Mouse (Mus musculus) MEL (cell line): ENCODE results near the gene Rprd1b. TPM values are rescaled to one million over a fixed set of nuclear protein-coding genes. Genes with fewer than 3 reads are reported as not detected.

Source experiments
- DNase-seq: peaks from one replicate; pipeline ENCODE4 v3.0.0; 2011; ENCODE audit warnings: low read depth, low spot score
- H3K27ac ChIP-seq: 2 replicates; pipeline ENCODE4 v1.5.1; 2012; ENCODE audit warnings: low read depth, mild to moderate bottlenecking, control low read depth, low read length, moderate library complexity; ENCODE audit not compliant: control insufficient read depth
- H3K27me3 ChIP-seq, 2 experiments: fragments of 150-350 bp in 1 of 2; sonication (generic) in 1 of 2; 2 replicates each; pipeline ENCODE4 v1.6.1; 2012; ENCODE audit warnings: low read length in 2 of 2, mild to moderate bottlenecking in 2 of 2, improper control_type of control experiment in 1 of 2, moderate library complexity in 1 of 2; ENCODE audit not compliant: insufficient read depth in 2 of 2, control insufficient read depth in 1 of 2
- H3K36me3 ChIP-seq, 2 experiments: 2 replicates each; pipeline ENCODE4 v1.6.1; 2012 to 2014; ENCODE audit warnings: low read length in 2 of 2, improper control_type of control experiment in 1 of 2, inconsistent platforms in 1 of 2, mild to moderate bottlenecking in 1 of 2; ENCODE audit not compliant: insufficient read depth in 2 of 2, control insufficient read depth in 1 of 2
- H3K4me1 ChIP-seq, 2 experiments: fragments of 150-350 bp in 1 of 2; sonication (generic) in 1 of 2; 2 replicates each; pipeline ENCODE4 v1.6.1; 2012; ENCODE audit warnings: low read length in 2 of 2, improper control_type of control experiment in 1 of 2, mild to moderate bottlenecking in 1 of 2; ENCODE audit not compliant: insufficient read depth in 2 of 2, control insufficient read depth in 1 of 2
- H3K4me3 ChIP-seq, 2 experiments: fragments of 150-350 bp in 1 of 2; sonication (generic) in 1 of 2; 2 replicates each; pipeline ENCODE4 v1.5.1; 2012; ENCODE audit warnings: low read depth in 2 of 2, low read length in 2 of 2, mild to moderate bottlenecking in 2 of 2, moderate library complexity in 2 of 2, control low read depth in 1 of 2, improper control_type of control experiment in 1 of 2; ENCODE audit not compliant: control insufficient read depth in 1 of 2, insufficient read depth in 1 of 2
- H3K79me2 ChIP-seq: 2 replicates; pipeline ENCODE4 v1.6.1; 2012; ENCODE audit warnings: mild to moderate bottlenecking, low read length, moderate library complexity; ENCODE audit not compliant: control insufficient read depth, poor library complexity, insufficient read depth
- H3K9ac ChIP-seq: 2 replicates; pipeline ENCODE4 v1.6.1; 2012; ENCODE audit warnings: low read depth, mild to moderate bottlenecking, control low read depth, low read length, moderate library complexity; ENCODE audit not compliant: control insufficient read depth, poor library complexity, severe bottlenecking
- H3K9me3 ChIP-seq: fragments of 150-350 bp; sonication (generic); replicated peaks from 2 replicates; pipeline ENCODE4 v1.6.1; 2012; ENCODE audit warnings: mild to moderate bottlenecking, low read length, improper control_type of control experiment, moderate library complexity; ENCODE audit not compliant: insufficient read depth
- BHLHE40 ChIP-seq: IDR thresholded peaks from 2 replicates; pipeline ENCODE4 v1.6.1; 2012; ENCODE audit warnings: low read depth, mild to moderate bottlenecking, inconsistent platforms, low read length, improper control_type of control experiment, borderline replicate concordance
- CHD1 ChIP-seq: IDR thresholded peaks from 2 replicates; pipeline ENCODE4 v1.6.1; 2012; ENCODE audit warnings: low read depth, mild to moderate bottlenecking, inconsistent platforms, low read length, improper control_type of control experiment
- CHD2 ChIP-seq: IDR thresholded peaks from 2 replicates; pipeline ENCODE4 v1.6.1; 2011; ENCODE audit warnings: low read length, improper control_type of control experiment
- E2F4 ChIP-seq: IDR thresholded peaks from 2 replicates; pipeline ENCODE4 v1.6.1; 2011; ENCODE audit warnings: low read depth, low read length, improper control_type of control experiment, borderline replicate concordance
- ELF1 ChIP-seq: IDR thresholded peaks from 2 replicates; pipeline ENCODE4 v1.6.1; 2014; ENCODE audit warnings: low read depth, mild to moderate bottlenecking, inconsistent platforms, low read length, improper control_type of control experiment, moderate library complexity
- GABPA ChIP-seq: IDR thresholded peaks from 2 replicates; pipeline ENCODE4 v1.6.1; 2012; ENCODE audit warnings: low read depth, mild to moderate bottlenecking, inconsistent platforms, low read length, improper control_type of control experiment, moderate library complexity
- JUND ChIP-seq: IDR thresholded peaks from 2 replicates; pipeline ENCODE4 v1.6.1; 2011; ENCODE audit warnings: low read depth, mild to moderate bottlenecking, improper control_type of control experiment, low read length
- MAFK ChIP-seq: IDR thresholded peaks from 2 replicates; pipeline ENCODE4 v1.6.1; 2011; ENCODE audit warnings: low read depth, mild to moderate bottlenecking, low read length, improper control_type of control experiment, borderline replicate concordance
- MAZ ChIP-seq: IDR thresholded peaks from 2 replicates; pipeline ENCODE4 v1.6.1; 2012; ENCODE audit warnings: low read depth, mild to moderate bottlenecking, inconsistent platforms, low read length, improper control_type of control experiment
- MXI1 ChIP-seq: IDR thresholded peaks from 2 replicates; pipeline ENCODE4 v1.6.1; 2011; ENCODE audit warnings: mild to moderate bottlenecking, low read depth, low read length, improper control_type of control experiment
- MYB ChIP-seq: IDR thresholded peaks from 2 replicates; pipeline ENCODE4 v1.6.1; 2011; ENCODE audit warnings: mild to moderate bottlenecking, low read depth, low read length, improper control_type of control experiment
- POLR2AphosphoS2 ChIP-seq: IDR thresholded peaks from 2 replicates; pipeline ENCODE4 v1.6.1; 2011; ENCODE audit warnings: low read length, improper control_type of control experiment
- POLR2AphosphoS5 ChIP-seq: IDR thresholded peaks from 2 replicates; pipeline ENCODE4 v1.6.1; 2012; ENCODE audit warnings: low read depth, borderline replicate concordance, mild to moderate bottlenecking, inconsistent platforms, low read length, moderate library complexity, mixed read lengths
- TAL1 ChIP-seq: IDR thresholded peaks from 2 replicates; pipeline ENCODE4 v1.6.1; 2012; ENCODE audit warnings: mild to moderate bottlenecking, inconsistent platforms, low read length, moderate library complexity, mixed read lengths
- TBP ChIP-seq: IDR thresholded peaks from 2 replicates; pipeline ENCODE4 v1.8.0; 2011; ENCODE audit warnings: low read depth, low read length, improper control_type of control experiment
- ZC3H11A ChIP-seq: IDR thresholded peaks from 2 replicates; pipeline ENCODE4 v1.6.1; 2012; ENCODE audit warnings: low read depth, mild to moderate bottlenecking, inconsistent platforms, low read length, improper control_type of control experiment
- ZNF384 ChIP-seq: IDR thresholded peaks from 2 replicates; pipeline ENCODE4 v1.6.1; 2012; ENCODE audit warnings: low read depth, mild to moderate bottlenecking, inconsistent platforms, low read length, improper control_type of control experiment
- polyA plus RNA-seq, 2 experiments: library from polyadenylated mRNA; stranded (reverse) in 1 of 2; unstranded in 1 of 2; fragments of >175 nt in 1 of 2; fragments of >200 nt in 1 of 2; gene quantifications; 2 replicates each; pipeline versions ENCODE4 v1.2.1 to v1.2.4; 2012; ENCODE audit warnings: low replicate concordance in 2 of 2, low read depth in 1 of 2; ENCODE audit not compliant: insufficient read length in 2 of 2, insufficient read depth in 1 of 2, missing spikeins in 1 of 2
- total RNA-seq: library from RNA; depleted of rRNA; stranded (reverse); fragments of 300-350 nt; gene quantifications from 2 replicates; pipeline ENCODE4 v1.2.3, GENCODE M21; 2012

Rprd1b gene
- total and polyA plus RNA-seq, 3 experiments: 14.2 to 35.1 TPM; not detected in 1

DNA sequence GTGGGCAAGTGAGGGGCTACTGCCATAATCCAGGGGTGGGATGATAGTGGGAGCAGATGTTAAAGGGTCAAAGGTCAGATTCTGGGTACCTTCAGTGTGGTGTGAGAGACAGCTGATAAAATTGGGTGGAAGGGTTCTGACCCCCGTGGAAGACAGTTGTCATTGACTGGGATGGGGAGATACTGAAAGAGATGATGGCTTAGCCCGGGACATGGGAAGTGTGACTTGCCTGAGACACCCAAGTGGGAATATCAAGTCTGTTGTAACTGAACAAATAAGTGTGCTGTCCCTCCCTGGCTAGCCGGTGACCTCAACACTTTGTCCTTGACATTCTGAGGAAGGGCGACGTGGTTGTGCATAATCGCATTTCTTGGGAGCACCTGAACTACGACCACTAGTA, 141.5 kb downstream of the Rprd1b start:
- TF ChIP-seq GABPA: no peak
- no peak for TF ChIP-seq POLR2AphosphoS5
- TF ChIP-seq CHD1: no peak
- no peak for TF ChIP-seq ZC3H11A
- no peak for TF ChIP-seq BHLHE40
- no peak for TF ChIP-seq MXI1
- TF ChIP-seq ELF1: no peak
- no peak for TF ChIP-seq TAL1
- TF ChIP-seq CHD2: no peak
- no peak for TF ChIP-seq POLR2AphosphoS2
- no peak for DNase-seq
- Histone ChIP-seq H3K4me1 (peaks cover 0 to 9% of the 10 kb centered on the region in 2 experiments; a peak in 2 of 4 replicates), H3K9ac (no peak overlapping the region), H3K27ac (no peak overlapping the region), H3K79me2 (no peaks in the 10 kb centered on the region), H3K9me3 (no peaks in the 10 kb centered on the region), H3K4me3 (no peak overlapping the region), H3K36me3 (peaks cover 0 to 3% of the 10 kb centered on the region in 2 experiments; a peak in 1 of 4 replicates), H3K27me3 (no peaks in the 10 kb centered on the region)

DNA sequence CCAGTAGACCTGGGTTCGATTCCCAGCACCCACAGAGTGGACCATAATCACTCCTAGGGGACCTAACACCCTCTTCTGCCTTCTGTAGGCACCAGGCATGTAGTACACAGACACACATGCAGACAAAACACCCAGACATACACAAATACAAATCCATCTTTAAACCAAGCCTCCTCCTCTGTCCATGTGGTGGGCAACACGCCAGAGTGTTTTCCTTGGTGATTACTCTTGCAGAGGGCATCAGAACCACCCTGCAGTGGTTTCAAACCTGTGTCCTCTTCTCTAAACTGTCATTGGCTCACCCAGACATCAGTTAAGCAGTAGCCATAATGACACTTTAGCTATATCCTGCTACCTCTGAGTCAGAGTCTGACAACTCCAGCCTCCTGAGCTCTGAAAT, 142.1 kb downstream of the Rprd1b start:
- H3K4me3 ChIP-seq: no peak overlapping the region
- TF ChIP-seq JUND: no peak
- TF ChIP-seq E2F4: no peak
- TF ChIP-seq CHD2: no peak
- TF ChIP-seq MAZ: no peak
- no peak for TF ChIP-seq GABPA
- no peak for TF ChIP-seq MYB
- no peak for TF ChIP-seq MAFK
- TF ChIP-seq ZNF384: no peak
- no peak for TF ChIP-seq TBP
- TF ChIP-seq, all 39 proteins: peak for 0
- H3K79me2 ChIP-seq: no peaks in the 10 kb centered on the region
- H3K27me3 ChIP-seq: no peaks in the 10 kb centered on the region
- no peaks in the 10 kb centered on the region for H3K9me3 ChIP-seq
- peaks cover 0 to 3% of the 10 kb centered on the region in 2 experiments; a peak in 1 of 4 replicates for H3K36me3 ChIP-seq
- no peak overlapping the region for H3K27ac ChIP-seq
- no peak for DNase-seq
- H3K9ac ChIP-seq: no peak overlapping the region
- peaks cover 0 to 9% of the 10 kb centered on the region in 2 experiments; a peak in 2 of 4 replicates for H3K4me1 ChIP-seq
